Mouse (Mus musculus) B cell, adult 2 months (primary cell): Measurements from ENCODE around the gene Hectd2.

Source experiments
- DNase-seq, 2 experiments: peaks; one replicate each; pipeline ENCODE4 v3.0.0; 2022

Hectd2 gene

DNA sequence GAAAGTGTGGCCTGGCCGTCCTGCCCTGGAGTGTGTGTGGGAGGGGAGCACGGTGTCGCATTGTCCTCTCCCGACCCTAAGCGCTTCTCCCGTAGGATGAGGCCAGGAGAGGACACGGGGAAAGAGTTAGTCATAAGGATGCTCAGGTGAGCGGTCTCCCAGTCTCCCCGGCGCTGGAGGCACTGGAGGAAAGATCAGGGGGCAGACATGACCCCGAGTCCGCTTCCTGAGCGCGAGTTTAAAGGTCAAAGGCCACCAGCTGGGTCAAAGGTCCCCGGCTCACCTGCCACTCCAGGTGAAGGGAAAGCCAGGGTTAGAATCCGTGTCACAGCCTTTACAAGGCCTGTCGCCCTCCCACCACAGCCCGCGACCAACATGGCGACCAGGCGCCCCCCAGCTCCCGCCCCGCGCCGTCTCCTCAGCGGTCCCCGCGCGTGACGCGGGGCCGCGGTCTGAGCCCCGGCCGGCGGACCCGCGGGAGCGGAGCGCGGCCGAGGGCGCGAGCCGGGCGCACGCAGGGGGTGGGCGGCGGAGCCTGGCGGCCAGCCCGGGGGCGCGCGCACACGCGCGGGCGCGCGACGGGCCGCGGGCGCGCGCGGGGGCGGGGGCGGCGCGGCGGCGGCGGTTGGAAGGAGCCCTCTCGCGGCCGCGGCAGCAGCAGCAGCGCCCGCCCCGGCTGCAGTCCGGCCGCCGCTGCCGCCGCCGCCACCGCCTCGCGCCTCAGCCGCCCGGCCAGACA, at the start of gene Hectd2:
Hectd2 (plus strand) TSS at position 594 of the 739 bp plus-strand sequence.
- DNase-seq, result peak; percentile 42 to 60

DNA sequence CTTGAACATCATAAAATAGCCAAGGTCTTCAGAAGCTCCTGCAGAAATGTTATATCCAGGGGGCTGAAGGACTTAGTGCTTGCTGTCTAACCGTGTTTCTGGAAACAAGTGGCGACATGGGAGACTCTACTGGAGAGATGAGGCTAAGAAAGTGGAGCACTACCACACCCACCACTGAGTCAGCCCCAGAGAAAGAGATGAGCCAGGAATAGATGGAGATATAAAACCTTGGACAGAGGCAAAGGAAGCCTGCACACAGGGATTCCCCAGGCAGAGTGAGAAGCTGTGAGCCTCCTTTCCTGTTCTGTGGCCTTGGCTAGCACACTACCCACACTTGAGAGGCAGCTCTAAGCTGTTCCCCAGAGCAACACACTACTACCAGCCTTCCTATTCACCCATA, 49.7 kb upstream of the Hectd2 start:
- no peak for DNase-seq

DNA sequence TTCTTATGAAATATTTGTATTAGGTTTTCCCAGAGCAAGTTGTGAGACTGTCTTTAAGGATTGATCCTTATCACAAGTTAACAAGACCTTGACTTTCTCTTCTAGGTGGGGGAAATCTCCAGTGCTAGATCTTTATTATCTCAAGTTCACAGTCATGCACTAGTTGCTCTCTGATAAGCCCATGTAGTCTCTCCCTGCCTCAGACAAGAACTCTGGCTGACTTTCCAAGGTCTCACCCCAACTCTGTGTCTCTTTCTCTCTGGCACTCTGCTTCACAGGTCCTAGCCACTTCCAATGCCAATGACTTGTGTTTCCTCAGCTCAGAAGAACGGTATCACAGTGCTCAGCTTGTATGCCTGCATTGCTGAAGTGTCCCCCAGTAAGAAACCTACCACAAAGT, 43.1 kb upstream of the Hectd2 start:
- no peak for DNase-seq

DNA sequence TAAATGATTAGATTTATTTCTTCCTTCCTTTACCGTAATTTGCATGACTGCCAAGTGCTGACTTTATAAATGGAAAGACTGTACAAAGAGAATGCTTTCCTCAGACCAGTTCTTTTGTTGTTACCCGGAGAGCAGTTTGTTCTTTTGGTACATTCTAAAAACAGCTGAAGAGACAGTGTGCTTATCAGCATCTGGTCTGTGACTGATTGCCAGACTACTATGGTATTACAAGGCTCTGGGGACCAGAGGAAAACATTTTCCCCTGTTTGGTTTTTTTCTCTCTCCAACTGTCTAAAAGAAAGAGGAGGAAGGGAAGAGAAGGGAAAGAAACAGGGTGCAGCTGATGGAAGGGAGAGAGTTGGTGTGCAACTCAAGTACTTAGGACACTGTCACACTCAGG, 36.0 kb upstream of the Hectd2 start:
- no peak for DNase-seq

DNA sequence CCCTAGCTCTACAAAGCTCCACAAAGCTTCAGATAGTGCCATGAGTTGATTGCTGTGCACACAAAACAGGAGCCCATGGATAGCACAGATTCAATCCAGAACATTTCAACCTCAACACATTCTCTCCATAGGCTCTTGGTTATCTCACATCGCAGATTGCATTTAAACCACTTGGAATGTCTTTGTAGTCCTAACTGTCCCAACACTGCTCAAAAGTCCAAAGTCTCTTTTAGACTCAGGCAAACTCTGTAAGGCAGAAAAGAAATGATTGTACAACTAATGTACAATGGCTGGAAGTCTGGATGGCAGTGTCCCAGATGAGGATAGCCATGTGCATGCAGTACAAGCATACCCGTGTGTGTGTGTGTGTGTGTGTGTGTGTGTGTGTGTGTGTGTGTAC, 32.9 kb upstream of the Hectd2 start:
- DNase-seq, result no peak

DNA sequence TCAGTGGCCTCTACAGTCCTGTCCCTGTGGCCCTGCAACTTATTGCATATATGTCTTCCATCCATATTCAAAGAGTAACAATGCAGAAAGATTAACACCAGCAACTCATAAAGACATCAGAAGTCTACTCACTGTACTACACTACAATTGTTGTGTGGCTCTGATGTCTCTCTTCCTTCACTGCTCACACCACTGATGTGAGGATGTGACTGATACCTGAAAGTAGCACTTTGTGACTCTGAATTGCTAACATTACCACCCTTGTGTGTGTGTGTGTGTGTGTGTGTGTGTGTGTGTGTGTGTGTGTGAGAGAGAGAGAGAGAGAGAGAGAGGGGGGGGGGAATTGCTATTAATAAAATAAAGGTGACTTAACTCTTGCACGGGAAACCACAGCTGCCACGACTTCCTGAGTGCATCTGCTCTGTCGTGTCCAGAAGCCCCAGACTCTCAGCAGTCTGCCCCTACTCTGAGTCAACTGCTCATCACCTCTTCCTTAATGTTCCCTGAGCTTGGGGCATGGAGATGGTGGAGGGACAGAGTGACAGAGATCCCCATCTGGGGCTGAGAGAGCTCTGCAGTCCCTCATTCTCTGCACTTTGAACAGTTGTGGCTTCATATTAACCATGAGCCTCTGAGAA, 31.8 kb upstream of the Hectd2 start:
- DNase-seq, result peak; percentile 23 to 24

DNA sequence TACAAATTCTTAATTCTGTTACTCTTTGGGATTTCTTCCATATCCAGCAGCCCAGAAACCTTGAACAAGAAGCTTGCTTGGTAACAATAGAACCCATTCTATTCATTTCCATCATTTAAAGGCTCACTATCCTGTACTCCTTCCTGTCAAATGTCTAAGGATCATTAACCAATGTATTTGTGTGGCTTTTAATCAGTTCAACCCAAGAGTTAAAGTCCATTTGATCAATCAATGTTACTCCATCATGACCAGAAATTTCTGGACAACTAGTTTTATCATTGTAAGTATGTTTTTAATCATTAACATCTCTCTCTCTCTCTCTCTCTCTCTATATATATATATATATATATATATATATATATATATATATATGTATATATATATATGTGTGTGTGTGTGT, 29.4 kb upstream of the Hectd2 start:
- DNase-seq, result no peak

DNA sequence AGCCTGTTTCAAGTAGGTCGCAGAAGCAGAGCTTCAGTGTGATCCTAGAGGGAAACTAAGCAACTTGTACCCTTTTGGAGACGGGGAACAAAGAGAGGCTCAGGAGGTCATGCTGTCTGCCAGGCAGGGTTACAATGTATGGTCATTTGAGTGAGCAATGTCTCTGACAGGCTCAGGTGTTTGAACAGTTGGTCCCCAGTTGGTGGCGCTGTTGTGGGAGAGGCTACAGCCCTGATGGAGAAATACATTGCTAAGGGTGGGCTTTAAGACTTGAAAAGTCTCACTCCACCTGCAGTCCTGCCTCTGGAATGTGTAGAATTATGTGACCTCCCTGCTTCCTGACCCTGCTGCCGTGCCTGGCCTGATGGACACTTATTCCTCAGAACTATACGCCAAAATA, 21.4 kb upstream of the Hectd2 start:
- peak; percentile 42 to 43 for DNase-seq

DNA sequence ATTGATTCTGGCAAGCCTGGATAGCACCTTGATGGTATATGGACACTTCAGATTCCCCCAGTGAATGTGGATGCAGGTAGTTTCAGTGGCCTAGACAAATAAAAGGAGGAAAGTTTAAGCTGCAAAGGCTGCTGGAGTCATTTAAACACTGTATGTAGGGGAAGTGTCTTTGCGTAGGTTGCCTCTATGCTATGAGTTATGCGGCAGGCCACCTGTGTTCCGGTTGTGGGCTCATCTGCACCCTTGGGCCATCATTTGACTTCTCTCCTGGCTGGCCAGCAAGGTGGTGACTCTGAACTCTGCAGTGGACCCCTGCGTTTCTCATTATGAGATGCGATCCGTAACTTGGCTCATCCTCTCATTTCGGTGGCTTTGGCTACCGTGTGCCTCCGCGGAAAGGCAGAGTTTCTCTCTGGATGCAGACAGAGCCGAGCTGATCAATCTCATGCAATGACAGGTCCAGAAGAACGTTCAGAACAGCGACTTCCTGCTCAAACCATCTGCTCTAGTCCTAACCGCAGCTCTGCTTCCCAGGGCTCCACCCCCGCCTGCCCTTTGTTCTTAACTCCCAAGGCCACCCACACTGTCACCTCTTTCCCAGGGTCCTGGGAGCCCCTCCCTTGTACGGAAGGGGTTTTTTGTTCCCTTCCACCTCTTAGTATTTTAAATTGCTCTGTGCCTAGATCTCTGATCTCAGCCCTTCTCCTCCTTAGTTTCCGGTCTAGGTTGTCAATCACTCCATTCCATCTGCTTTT, 20.3 kb upstream of the Hectd2 start:
- peak; percentile 10 to 13 for DNase-seq

DNA sequence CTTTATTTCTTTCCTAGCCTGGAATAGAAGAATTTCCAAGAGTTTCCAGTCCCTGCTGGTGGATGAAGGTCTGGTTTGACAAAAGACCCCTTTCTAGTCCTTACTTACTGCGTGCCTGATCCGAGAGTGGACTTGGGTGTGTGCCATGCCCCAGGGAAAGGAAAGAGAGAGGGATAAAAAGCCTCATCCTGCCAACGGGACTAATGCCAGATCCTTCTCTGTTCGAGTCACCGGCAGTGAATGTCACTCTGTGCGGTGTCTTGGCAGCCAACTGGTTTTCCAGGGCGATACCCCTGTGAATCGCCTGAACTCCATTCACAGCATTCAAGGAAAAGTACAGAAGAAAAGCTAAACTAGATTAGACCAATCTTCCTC, 19.7 kb upstream of the Hectd2 start:
- no peak for DNase-seq

DNA sequence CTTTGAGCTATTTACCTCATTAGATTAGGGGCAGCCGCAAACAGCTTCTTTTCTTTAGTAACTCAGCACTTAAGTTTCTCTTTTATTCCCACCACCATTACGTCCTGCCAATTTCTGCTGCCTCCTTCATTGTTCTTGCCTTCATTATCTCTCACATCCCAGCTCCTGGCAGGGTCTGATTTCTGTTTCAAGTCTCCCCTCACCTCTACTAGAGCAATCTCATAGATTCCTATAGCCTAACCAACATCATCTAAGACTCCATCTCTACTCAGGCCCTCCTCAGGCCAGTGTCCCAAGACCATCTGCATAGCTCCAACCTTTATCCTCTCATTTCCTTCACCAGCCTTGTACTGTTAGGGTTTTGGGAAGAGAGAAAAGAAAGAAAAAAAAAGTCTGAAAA, 19.3 kb upstream of the Hectd2 start:
- no peak for DNase-seq

DNA sequence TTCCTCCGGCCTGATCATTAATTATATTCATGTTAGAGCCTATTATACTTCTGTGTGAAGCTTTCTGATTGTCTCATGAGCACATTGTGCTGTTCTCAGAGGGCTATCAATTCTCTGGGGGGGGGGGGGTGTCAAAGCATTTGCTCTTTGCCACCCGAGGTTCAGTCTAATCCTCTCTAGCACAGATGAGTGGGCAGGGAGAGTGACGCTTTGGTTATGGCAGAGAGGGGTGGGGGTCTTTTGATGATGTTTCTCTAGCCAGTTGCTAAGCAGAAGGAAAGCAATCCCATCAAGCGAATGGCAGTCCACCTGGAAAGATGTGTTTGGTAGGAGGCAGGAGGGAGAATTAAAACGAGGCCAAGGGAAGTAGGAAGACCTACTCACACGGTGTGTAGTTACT, 18.6 kb upstream of the Hectd2 start:
- DNase-seq, result no peak

DNA sequence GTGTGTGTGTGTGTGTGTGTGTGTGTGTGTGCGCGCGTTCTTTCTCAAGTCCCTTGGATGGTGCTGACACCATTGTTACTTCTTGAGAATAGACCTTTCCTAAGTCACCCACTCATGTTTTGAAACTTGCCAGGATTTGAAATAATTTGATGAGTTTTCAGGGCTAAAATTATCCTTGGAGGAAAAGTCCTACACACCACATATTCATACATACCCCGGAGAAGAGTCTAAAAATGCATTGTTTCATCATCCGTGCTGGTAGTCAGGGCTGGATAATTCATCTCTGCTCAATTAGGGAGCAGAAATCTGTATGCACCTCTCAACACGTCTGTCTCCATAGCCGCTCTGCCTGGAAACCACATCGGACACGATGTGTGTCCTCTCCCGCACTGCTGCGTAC, 17.5 kb upstream of the Hectd2 start:
- no peak for DNase-seq

DNA sequence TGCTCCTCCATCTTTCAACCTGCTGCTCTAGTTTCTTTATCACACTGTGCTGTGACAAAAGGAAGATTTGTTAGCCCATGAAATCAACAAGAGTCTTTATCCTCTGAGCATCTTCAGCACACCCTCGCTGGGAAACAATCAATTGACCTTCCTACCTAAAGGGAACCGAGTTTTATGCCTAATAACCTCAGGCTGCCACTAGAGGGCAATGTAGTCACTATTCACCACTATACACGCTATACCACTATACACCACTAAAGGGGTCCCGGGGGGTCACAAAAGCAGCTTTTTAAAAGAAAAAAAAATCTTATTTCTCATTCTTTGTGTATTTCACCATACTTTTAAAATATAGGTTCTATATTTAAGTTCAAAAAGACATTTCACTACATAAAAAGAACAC, 15.9 kb upstream of the Hectd2 start:
- DNase-seq, result peak; percentile 55 to 59

DNA sequence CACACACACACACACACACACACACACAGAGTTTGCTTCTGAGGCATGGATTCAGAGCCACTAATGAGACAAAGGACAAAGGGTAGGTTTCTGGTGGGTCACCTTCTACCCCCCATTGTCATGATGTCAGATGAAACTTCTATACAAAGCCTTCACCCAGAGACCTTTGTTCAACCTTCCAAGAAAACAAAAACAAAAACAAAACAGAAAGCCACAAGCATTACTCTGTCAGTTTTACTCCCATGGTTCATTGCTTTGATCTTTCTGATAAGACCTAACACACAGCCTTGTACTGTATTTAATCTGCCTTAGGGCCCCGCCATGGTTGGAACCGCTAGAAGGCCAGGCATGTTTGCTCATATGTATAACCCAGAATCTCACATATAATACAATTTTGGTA, 15.1 kb upstream of the Hectd2 start:
- DNase-seq, result no peak

DNA sequence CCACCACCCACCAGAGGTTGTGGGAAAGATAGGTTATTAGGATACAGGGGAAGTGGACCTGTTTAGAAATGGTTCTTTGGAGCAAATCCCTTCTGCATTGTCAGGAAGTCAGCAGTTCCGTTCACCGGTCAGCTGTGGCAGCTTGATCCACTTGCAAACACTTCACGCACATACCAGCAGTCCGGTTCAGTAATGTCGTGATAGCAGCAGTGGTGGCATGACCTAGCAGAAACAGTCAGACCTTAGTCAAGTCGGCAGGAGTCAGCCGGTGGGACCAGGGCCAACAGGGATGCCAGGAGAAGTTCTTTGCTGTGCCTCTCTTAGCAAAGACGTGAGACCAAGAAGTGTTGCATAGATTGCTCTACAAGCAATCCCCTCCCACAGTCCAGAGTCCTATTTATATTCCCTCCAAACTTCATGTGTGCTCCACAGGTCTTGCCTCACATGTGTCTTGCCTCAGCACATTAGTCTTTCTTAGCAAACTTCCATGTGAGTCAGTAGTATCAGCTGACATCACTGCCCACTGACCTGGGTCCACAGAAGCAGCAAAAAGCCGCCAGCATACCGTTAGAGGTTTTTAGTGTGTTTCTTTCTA, 14.3 kb upstream of the Hectd2 start:
- no peak for DNase-seq

DNA sequence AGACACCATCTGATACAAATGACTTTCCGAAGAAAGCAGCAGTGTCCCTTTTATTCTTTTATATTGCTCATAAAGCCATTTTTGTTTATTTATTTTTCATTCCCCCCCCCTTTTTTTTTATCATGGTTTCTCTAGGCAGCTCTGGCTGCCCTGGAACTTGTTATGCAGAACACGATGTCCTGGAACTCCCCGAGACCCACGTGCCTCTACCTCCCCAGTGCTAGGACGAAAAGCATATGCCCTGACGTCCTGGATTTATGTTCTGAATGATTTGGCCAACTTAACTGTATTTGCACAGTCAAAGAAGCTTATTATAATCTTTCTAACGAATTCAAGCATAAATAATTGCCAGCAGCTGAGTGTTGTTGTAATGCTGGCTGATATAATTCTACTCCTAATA, 13.7 kb upstream of the Hectd2 start:
- DNase-seq, result no peak

DNA sequence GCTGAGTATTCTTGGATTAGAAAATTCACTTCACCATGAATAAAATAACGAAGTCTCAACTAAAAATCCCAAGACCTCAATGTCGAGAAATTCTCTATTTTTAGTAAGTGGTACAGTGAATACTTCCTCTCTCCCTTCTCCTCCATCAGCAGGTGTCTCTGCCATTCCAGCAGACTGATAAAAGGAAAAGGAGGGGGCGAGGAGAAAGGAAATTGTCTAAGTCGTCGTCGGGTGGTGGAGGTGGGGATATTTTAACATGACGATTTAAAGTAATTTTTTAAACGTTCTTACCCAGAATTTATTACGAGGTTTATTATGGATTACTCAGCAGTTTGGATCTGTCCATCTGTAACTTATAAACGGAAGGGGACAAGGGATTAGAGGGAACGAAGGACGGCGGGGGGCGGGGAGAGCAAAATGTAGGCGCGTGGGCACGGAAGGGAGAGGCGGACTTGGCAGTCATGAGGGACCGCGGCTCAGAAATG, 836 bp upstream of the Hectd2 start:
- no peak for DNase-seq

DNA sequence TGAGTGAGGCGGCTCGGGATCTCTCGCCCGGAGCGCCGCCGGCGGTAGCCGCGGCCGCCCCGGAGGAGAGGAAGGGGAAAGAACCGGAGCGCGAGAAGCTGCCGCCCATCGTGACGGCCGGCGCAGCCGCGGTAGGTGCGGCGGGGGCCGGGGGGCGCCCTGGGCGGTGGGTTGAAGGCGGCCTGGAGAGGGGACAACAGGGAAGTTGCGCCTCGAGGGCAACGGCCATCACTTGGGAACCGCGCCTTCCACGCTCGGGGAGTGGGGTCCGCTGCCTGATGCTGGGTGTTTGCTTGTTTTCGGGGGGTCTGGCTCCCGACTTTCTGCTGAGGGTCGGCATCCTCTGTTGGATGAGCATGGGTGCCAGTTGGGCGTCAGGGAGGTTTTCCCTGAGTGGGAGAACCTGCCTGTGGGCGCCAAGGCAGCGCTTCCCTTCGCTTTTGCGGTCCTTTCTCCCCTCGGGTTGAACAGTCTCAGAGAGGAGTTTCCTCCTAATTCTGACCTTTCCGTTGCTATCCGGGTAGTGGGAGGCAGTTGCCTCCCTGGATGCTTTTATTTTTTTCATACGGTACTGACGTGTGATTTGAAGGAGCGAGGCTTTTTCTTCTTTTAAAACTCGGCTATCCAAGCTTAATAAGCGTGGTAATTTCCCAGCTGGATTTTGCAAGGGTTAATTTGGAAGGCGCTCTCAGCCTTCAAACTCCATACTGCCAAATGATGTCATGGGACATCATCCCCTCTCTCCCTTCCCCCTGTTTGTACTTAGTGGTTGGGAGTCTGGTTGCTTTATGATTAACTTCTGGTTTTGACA, 551 bp downstream of the Hectd2 start:
- peak in 1 of 2 experiments; percentile 10 for DNase-seq

DNA sequence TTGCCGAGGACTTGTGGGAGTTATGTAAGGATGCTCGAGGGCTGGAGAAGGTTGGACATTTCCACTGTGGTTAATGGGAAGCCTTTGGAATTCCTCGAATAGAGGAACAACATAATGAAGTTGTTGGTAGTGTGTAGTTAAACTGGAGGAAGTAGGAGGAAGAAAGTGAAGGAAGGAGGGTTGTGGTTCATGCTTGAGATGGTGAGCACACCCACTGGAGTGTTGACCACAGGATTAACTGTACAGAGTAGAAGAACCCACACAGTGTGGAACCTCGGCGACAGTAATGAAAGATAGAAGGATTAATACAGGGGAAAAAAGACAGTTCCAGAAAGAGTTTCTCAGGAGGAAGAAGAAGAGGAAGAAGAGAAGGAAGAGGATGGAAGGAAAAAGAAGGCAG, 4.9 kb downstream of the Hectd2 start:
- DNase-seq, result no peak

DNA sequence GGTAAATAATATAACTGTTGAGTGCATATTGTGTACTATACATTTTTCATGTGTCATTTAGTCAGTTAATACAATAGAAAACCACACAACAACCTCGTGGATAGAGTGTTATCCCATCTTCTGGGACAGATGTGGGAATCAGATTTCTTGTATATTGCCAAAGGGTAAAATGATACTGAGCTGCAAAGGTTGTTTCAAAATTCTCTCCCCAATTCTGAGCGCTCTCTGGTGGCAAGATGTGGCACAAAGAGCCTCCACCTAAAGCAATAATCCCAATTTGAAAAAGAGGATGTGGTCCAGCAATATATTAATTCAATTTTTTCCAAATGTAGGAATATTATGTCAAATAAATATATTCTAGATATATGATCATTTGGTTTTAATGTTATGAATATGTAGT, 5.7 kb downstream of the Hectd2 start:
- no peak for DNase-seq

DNA sequence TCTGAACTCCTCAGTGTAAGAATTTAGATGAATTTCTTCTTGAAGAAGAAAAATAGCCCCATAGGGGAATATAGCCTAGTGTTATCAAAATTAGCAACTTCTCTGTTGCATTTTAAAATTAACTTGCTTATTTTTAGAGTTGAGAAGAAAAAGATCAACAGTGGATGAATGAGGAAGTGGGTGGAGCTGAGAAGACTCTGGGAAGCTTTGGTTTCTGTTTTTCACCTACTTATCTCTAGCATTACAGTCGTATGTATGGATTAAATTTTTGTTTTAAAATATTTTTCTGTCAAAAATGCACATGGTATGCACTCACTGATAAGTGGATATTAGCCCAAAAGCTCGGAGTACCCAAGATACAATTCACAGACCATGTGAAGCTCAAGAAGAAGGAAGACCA, 6.7 kb downstream of the Hectd2 start:
- no peak for DNase-seq

DNA sequence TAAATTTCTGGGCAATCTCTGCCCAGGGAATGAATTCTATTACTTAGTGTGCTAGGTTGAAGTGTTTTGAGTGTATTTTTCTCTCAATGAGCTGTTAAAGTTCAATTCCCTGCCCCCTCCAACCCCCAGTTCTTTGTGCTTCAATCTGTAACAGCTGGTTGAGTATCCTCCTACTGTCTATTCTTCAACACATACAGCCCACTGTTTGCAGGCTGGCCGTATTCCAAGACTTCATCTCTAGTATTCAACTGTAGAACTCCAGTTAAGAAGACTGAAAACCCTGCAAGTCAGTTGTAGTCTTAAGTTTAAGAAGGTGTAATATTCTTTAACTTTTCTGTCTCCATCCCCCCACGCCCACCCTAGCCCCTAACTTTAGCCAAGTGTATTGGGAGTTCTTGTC, 10.0 kb downstream of the Hectd2 start:
- no peak for DNase-seq
